Mouse (Mus musculus) adrenal gland, postnatal 14 days (tissue): ENCODE measurements around the gene Stat4. TPM values are rescaled to one million over a fixed set of nuclear protein-coding genes. Genes with fewer than 3 reads are reported as not detected.

Source experiments
- DNase-seq: peaks from one replicate; pipeline ENCODE4 v3.0.0; 2021; ENCODE audit warnings: mixed read lengths
- total RNA-seq: library from RNA; stranded (reverse); gene quantifications from 2 replicates; pipeline ENCODE4 v1.2.3, GENCODE M21; 2021

The Stat4 gene
- total RNA-seq, 1 experiment from 2014 or later: 0.85 TPM

- DNase-seq: peak; percentile 32
Observed at GRCm38 (mm10) chr1:52107206-52107605, 120.3 kb downstream of the Stat4 start.

GRCm38 (mm10) chr1:52111217-52111616 lies 124.3 kb downstream of the Stat4 start:
- no peak for DNase-seq

- peak; percentile 71 for DNase-seq
Observed at GRCm38 (mm10) chr1:52112301-52112700, 125.4 kb downstream of the Stat4 start.

GRCm38 (mm10) chr1:52113067-52113665 lies 126.2 kb downstream of the Stat4 start:
- DNase-seq: no peak

GRCm38 (mm10) chr1:52113666-52114069 lies 126.7 kb downstream of the Stat4 start:
- peak; percentile 100 for DNase-seq

- no peak for DNase-seq
Observed at GRCm38 (mm10) chr1:52116441-52116840, 129.5 kb downstream of the Stat4 start.

- no peak for DNase-seq
Observed at GRCm38 (mm10) chr1:52117777-52118176, 130.8 kb downstream of the Stat4 start.

- DNase-seq: peak; percentile 94
Observed at GRCm38 (mm10) chr1:52118860-52119591, 132.1 kb downstream of the Stat4 start, which contains the start of gene Stat1. Gene Stat1, plus strand, starts transcription at chr1:52119440.

- DNase-seq: no peak
Observed at GRCm38 (mm10) chr1:52119691-52120090, 132.7 kb downstream of the Stat4 start.

GRCm38 (mm10) chr1:52120191-52120590 lies 133.2 kb downstream of the Stat4 start:
- no peak for DNase-seq

- DNase-seq: no peak
Observed at GRCm38 (mm10) chr1:52121052-52121451, 134.1 kb downstream of the Stat4 start.

GRCm38 (mm10) chr1:52124818-52125217 lies 137.9 kb downstream of the Stat4 start:
- no peak for DNase-seq

GRCm38 (mm10) chr1:52127350-52127749 lies 140.4 kb downstream of the Stat4 start:
- no peak for DNase-seq

GRCm38 (mm10) chr1:52129794-52130193 lies 142.8 kb downstream of the Stat4 start:
- no peak for DNase-seq

- no peak for DNase-seq
Observed at GRCm38 (mm10) chr1:52131787-52132377, 144.9 kb downstream of the Stat4 start.

GRCm38 (mm10) chr1:52133254-52133653 lies 146.3 kb downstream of the Stat4 start:
- no peak for DNase-seq

GRCm38 (mm10) chr1:52137292-52137691 lies 150.3 kb downstream of the Stat4 start:
- DNase-seq: no peak

- DNase-seq: no peak
Observed at GRCm38 (mm10) chr1:52140534-52140933, 153.6 kb downstream of the Stat4 start.

GRCm38 (mm10) chr1:52141482-52141881 lies 154.5 kb downstream of the Stat4 start:
- DNase-seq: peak; percentile 53

GRCm38 (mm10) chr1:52142117-52142516 lies 155.2 kb downstream of the Stat4 start:
- DNase-seq: no peak

- no peak for DNase-seq
Observed at GRCm38 (mm10) chr1:52143191-52143590, 156.2 kb downstream of the Stat4 start.

GRCm38 (mm10) chr1:52143596-52144156 lies 156.7 kb downstream of the Stat4 start:
- no peak for DNase-seq

- DNase-seq: no peak
Observed at GRCm38 (mm10) chr1:52144907-52145306, 158.0 kb downstream of the Stat4 start.
